Mouse (Mus musculus) forebrain, embryonic 11.5 days (tissue): ENCODE data around the gene A930017K11Rik. TPM values are rescaled to one million over a fixed set of nuclear protein-coding genes. Genes with fewer than 3 reads are reported as not detected.

Experiments used
- ATAC-seq: fragments of 200-750 bp; cut with Nextera tagmentation; replicated peaks from 2 replicates; pipeline ENCODE4 v1.8.0; 2017; ENCODE audit warnings: moderate TSS enrichment; ENCODE audit not compliant: low FRiP score
- DNase-seq: peaks from one replicate; pipeline ENCODE4 v3.0.0-alpha.2; 2017; ENCODE audit warnings: low spot score
- H3K27ac ChIP-seq: fragments of 300-500 bp; sonication (generic); 2 replicates; pipeline ENCODE4 v1.5.1; 2014; ENCODE audit warnings: low read depth, low read length
- H3K27me3 ChIP-seq: fragments of 300-500 bp; sonication (generic); 2 replicates; pipeline ENCODE4 v1.6.1; 2014; ENCODE audit warnings: mild to moderate bottlenecking, low read length, mixed read lengths; ENCODE audit not compliant: control insufficient read depth, insufficient read depth
- H3K36me3 ChIP-seq: fragments of 300-500 bp; sonication (generic); 2 replicates; pipeline ENCODE4 v1.6.1; 2014; ENCODE audit warnings: mild to moderate bottlenecking, low read length, moderate library complexity, mixed read lengths; ENCODE audit not compliant: control insufficient read depth, insufficient read depth
- H3K4me1 ChIP-seq: fragments of 300-500 bp; sonication (generic); replicated peaks from 2 replicates; pipeline ENCODE4 v1.6.1; 2014; ENCODE audit warnings: low read length, mixed read lengths; ENCODE audit not compliant: control insufficient read depth, insufficient read depth
- H3K4me2 ChIP-seq: fragments of 300-500 bp; sonication (generic); 2 replicates; pipeline ENCODE4 v1.6.1; 2014; ENCODE audit warnings: low read depth, mild to moderate bottlenecking, low read length, moderate library complexity, mixed read lengths; ENCODE audit not compliant: severe bottlenecking
- H3K4me3 ChIP-seq: fragments of 300-500 bp; sonication (generic); 2 replicates; pipeline ENCODE4 v1.5.1; 2014; ENCODE audit warnings: low read depth, low read length
- H3K9ac ChIP-seq: fragments of 300-500 bp; sonication (generic); 2 replicates; pipeline ENCODE4 v1.6.1; 2014; ENCODE audit warnings: low read length
- H3K9me3 ChIP-seq: fragments of 300-500 bp; sonication (generic); 2 replicates; pipeline ENCODE4 v1.6.1; 2016; ENCODE audit warnings: low read length, mixed read lengths; ENCODE audit not compliant: control insufficient read depth
- WGBS: fragments of 180-500 bp; shearing (Covaris S2); extraction: QIAGEN DNeasy Blood & Tissue Kit; methylation state at CpG from one replicate; pipeline ENCODE4 v1.1.7; 2014; 5-methylcytosine and 5-hydroxymethylcytosine counted together
- polyA plus RNA-seq: library from polyadenylated mRNA; unstranded; fragments of >200 nt; fragmentation: Nextera tagmentation; extraction: Ambion mirVana; gene quantifications from 2 replicates; pipeline ENCODE4 v1.2.1, GENCODE M21; 2014

Gene A930017K11Rik
- polyA plus RNA-seq, 1 experiment from 2014 or later = not detected

DNA sequence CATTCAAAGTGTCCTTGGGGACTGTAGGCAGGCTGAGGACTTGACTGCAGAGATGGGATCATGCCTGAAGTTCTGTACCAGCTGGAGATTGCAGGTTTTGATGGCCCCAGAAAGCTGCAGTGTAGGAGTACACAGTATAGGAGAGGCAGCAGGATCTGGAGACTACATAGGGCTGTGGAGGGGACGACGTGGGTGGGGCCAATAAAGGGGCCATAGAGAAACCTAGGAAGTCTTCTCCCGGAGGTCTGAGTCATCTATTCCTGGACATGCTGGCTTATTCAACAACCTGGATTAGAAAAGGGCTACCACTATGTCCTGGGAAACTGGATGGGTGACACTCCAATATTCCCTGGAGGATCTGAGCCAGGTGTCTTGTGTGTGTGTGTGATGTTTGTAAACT lies 3.4 kb upstream of the A930017K11Rik start:
- Histone ChIP-seq H3K27me3 (peaks cover 27% of the 10 kb centered on the region), H3K36me3 (no peaks in the 10 kb centered on the region), H3K9ac (no peak overlapping the region), H3K4me1 (peaks cover 9% of the 10 kb centered on the region; the same call in 1 of the 2 replicates), H3K4me2 (no peak overlapping the region), H3K9me3 (no peaks in the 10 kb centered on the region), H3K27ac (no peak overlapping the region), H3K4me3 (no peak overlapping the region)
- ATAC-seq (no peak), DNase-seq (no peak)
- 69% methylated on average over 3 of the region's 3 CpGs for WGBS

DNA sequence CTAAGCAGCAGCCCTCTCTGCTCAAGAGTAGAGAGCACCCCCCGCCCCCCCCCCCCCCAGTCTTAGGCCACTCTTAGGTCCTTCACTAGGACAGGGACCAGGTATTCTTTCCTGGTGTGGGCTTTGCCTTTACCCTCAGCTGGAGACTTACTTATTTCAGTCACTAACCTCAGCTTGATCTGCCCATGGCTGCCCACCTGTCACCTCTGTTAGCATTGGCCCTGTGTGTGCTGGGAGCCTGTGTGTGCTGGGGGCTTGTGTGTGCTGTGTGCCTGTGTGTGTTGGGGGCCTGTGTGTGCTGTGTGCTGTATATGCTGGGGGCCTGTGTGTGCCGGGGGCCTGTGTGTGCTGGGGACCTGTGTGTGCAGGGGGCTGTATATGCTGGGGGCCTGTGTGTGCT lies 2.3 kb upstream of the A930017K11Rik start:
- no peaks in the 10 kb centered on the region for H3K36me3 ChIP-seq
- H3K9ac ChIP-seq = no peak overlapping the region
- WGBS = 76% methylated on average over 2 of the region's 2 CpGs
- H3K9me3 ChIP-seq = no peaks in the 10 kb centered on the region
- peaks cover 9% of the 10 kb centered on the region; the same call in 1 of the 2 replicates for H3K4me1 ChIP-seq
- H3K27me3 ChIP-seq = peaks cover 33% of the 10 kb centered on the region
- H3K27ac ChIP-seq = no peak overlapping the region
- ATAC-seq (no peak), DNase-seq (no peak)
- H3K4me2 ChIP-seq = no peak overlapping the region
- no peak overlapping the region for H3K4me3 ChIP-seq

DNA sequence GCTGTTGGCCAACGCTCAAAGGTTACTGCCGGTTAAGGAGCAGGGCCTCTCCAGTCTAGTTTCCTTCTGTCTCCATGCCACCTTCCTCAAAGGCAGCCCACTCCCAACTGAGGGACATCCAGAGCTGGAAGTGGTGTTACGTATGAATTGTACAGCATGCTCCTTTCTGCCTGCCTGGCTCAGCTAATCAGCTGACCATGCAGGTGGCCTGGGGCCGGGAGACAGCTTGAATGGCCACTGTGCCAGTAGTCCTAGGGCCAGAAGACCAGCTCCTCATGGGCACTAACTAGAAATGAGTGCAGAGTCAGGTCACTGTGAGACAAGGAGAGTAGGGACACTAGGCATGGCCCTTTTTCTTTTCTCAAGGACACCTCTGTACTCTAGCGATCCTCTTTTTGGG lies 796 bp upstream of the A930017K11Rik start:
- H3K36me3 ChIP-seq = no peaks in the 10 kb centered on the region
- no peak overlapping the region for H3K4me2 ChIP-seq
- H3K9me3 ChIP-seq = no peaks in the 10 kb centered on the region
- no peak overlapping the region for H3K9ac ChIP-seq
- H3K4me3 ChIP-seq = no peak overlapping the region
- ATAC-seq (no peak), DNase-seq (no peak)
- peaks cover 33% of the 10 kb centered on the region for H3K27me3 ChIP-seq
- WGBS = 70% methylated on average over 5 of the region's 5 CpGs
- H3K4me1 ChIP-seq = peaks cover 9% of the 10 kb centered on the region; the same call in 1 of the 2 replicates
- H3K27ac ChIP-seq = no peak overlapping the region

DNA sequence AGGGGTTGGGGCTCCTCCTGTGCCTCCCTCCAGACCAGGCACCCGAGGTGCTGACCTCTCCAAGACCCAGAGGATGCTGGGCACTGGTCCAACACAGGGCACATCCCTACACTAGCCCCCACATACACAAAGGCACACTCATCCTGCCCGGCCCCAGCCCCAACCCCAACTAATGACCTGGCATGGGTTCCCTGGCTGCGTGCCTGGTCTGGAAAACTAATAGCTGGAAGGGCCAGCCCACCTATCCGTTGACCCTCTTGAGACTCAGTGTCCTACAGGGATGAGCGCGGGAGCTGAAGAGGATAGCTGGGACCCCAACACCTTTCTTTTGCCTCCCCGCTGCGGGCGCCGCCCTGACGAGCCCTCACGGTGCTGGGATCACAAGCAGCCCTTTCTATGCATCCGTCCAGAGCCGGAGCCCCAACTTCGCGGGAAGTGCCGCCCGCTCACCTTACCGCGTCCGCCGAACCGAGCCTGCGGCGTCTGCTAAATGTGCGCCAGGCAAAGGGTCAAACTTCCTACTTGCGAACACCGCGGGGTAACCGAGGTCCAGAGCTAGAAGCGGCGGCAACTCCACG lies 1.1 kb downstream of the A930017K11Rik start:
- peaks cover 33% of the 10 kb centered on the region for H3K27me3 ChIP-seq

DNA sequence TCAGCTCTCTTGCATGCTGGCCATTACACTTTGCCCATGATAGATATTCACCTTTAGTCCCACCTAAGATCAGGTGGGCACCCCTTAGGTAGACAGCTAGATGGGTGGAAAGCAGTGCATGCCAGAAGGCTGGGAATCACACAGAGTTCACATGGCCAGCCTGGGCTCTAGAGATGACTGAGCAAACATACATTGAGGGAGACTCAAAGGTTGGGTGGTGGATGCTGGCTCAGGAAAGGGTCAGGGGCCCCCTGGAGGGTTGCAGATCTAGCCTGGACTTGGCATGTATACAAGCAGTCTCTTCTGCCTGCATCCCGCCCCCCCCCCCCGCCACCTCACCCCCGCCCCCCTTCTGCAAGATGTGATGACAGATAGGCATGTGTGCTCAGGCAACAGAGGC lies 1.7 kb downstream of the A930017K11Rik start:
- WGBS = 7% methylated on average over 3 of the region's 3 CpGs
- no peak overlapping the region for H3K27ac ChIP-seq
- DNase-seq (no peak), ATAC-seq (no peak)
- no peaks in the 10 kb centered on the region for H3K9me3 ChIP-seq
- no peak overlapping the region for H3K4me2 ChIP-seq
- no peaks in the 10 kb centered on the region for H3K36me3 ChIP-seq
- no peak overlapping the region for H3K9ac ChIP-seq
- H3K4me1 ChIP-seq = peaks cover 9% of the 10 kb centered on the region; the same call in 1 of the 2 replicates
- H3K27me3 ChIP-seq = peaks cover 33% of the 10 kb centered on the region
- H3K4me3 ChIP-seq = no peak overlapping the region

More for the DNA sequence above, 1.1 kb downstream of the A930017K11Rik start:
- Histone ChIP-seq H3K4me3 (peak overlapping the region; percentile 25), H3K9ac (no peak overlapping the region), H3K9me3 (no peaks in the 10 kb centered on the region), H3K36me3 (no peaks in the 10 kb centered on the region), H3K4me1 (peaks cover 9% of the 10 kb centered on the region; the same call in 1 of the 2 replicates), H3K4me2 (peak overlapping the region; percentile 48), H3K27ac (no peak overlapping the region)
- ATAC-seq (no peak), DNase-seq (no peak)
- 2% methylated on average over 33 of the region's 33 CpGs for WGBS

DNA sequence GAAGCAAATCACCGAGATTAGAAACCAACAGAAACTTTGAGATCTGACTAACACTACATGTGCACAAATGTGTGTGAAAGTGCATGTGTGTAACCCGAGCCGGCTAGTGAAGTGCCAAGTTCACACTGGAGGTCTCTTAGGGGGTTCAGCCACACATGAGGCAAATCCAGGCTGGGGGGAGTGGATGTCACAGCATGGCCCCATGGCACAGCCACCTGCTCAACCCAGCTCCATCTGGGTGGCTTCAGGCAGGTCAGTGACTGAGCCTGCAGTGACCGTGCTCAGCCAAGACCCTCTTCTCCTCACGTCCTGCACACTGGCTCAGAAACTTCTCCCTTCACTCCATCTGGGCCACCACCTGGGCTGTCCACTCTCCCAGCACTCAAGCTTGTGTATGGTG lies 2.4 kb downstream of the A930017K11Rik start:
- Histone ChIP-seq H3K27me3 (peaks cover 33% of the 10 kb centered on the region), H3K4me1 (peaks cover 9% of the 10 kb centered on the region; the same call in 1 of the 2 replicates), H3K9me3 (no peaks in the 10 kb centered on the region), H3K4me3 (no peak overlapping the region), H3K27ac (no peak overlapping the region), H3K36me3 (no peaks in the 10 kb centered on the region), H3K9ac (no peak overlapping the region), H3K4me2 (no peak overlapping the region)
- no peak for DNase-seq
- WGBS = 84% methylated on average over 5 of the region's 5 CpGs
- no peak for ATAC-seq

DNA sequence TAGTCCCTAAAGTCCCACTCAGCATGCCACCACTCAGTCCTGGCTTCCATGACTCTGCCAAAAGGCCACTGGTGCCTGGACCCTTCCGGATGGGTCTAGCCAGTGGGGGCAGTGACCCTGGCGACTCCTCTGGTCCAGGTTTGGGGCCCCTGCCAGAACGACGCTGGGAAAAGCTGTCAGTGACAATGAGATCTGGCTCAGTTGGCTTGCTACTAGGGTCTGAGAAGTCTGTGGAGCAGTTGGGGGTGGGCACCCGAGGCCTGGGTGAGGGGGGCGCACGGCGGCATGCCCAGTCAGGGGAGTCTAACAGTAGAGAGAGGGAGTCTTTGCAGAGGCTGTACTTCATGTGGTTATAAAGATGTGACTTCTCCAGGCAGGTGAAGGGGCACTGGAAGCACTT lies 4.3 kb downstream of the A930017K11Rik start:
- 85% methylated on average over 8 of the region's 8 CpGs for WGBS
- H3K9ac ChIP-seq = no peak overlapping the region
- no peak overlapping the region for H3K4me3 ChIP-seq
- ATAC-seq (no peak), DNase-seq (no peak)
- no peak overlapping the region for H3K27ac ChIP-seq
- H3K36me3 ChIP-seq = no peaks in the 10 kb centered on the region
- H3K27me3 ChIP-seq = peaks cover 29% of the 10 kb centered on the region
- H3K9me3 ChIP-seq = no peaks in the 10 kb centered on the region
- peaks cover 9% of the 10 kb centered on the region; the same call in 1 of the 2 replicates for H3K4me1 ChIP-seq
- H3K4me2 ChIP-seq = no peak overlapping the region

DNA sequence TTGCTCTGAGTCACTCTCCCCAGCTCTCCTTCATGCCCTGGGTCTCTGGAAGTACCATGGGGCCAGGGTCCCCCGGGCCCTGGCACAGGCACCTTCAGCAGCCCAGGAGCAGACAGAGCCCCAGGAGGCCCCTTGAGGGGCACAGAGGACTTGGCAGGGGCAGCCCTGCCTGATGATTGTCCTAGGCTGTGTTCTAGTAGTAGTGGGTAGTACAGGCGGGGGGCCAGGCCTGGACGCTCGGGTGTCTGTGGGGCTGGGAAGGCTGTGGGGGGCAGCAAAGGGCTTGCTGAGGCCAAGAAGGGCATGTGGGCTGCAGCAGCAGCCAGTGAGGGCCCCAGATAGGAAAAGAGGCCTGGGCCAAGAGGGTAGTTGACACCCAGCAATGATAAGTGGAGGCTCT lies 4.8 kb downstream of the A930017K11Rik start:
- peaks cover 9% of the 10 kb centered on the region; the same call in 1 of the 2 replicates for H3K4me1 ChIP-seq
- H3K27ac ChIP-seq = no peak overlapping the region
- peaks cover 24% of the 10 kb centered on the region for H3K27me3 ChIP-seq
- WGBS = 81% methylated on average over 4 of the region's 4 CpGs
- H3K36me3 ChIP-seq = no peaks in the 10 kb centered on the region
- H3K4me2 ChIP-seq = no peak overlapping the region
- ATAC-seq (no peak), DNase-seq (no peak)
- no peak overlapping the region for H3K4me3 ChIP-seq
- H3K9ac ChIP-seq = no peak overlapping the region; the same call in 1 of the 2 replicates
- H3K9me3 ChIP-seq = no peaks in the 10 kb centered on the region

DNA sequence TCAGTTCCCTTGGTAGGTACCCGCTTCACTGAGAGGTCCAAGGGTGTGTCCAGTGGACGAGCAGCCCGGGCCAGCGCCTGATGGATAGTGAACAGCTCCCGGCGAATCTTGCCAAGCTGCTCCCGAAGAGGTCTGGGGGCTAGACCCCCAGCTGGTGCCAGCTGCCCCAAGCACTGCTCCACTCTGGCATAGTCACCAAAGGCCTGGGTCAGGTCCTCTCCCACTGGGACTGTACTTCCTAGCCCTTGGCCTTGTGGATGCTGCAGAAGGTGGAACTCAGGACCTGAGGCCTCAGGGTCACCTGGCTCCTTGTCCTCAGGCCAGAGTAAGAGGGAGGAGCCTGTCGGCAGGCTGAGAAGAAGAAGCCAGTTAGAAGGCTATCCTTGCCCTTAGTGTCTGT lies 5.5 kb downstream of the A930017K11Rik start:
- Histone ChIP-seq H3K4me2 (no peak overlapping the region), H3K4me1 (peaks cover 7% of the 10 kb centered on the region; the same call in 1 of the 2 replicates), H3K9me3 (no peaks in the 10 kb centered on the region), H3K4me3 (no peak overlapping the region), H3K9ac (no peak overlapping the region), H3K27me3 (peaks cover 17% of the 10 kb centered on the region), H3K36me3 (no peaks in the 10 kb centered on the region), H3K27ac (no peak overlapping the region)
- WGBS = 80% methylated on average over 8 of the region's 8 CpGs
- no peak for DNase-seq
- no peak for ATAC-seq
